Mouse (Mus musculus) myocyte (in vitro differentiated cells): ENCODE results near the gene Efcab5.

ENCODE experiments used
- CEBPB ChIP-seq: IDR thresholded peaks from 2 replicates; pipeline ENCODE4 v1.6.1; 2011; ENCODE audit warnings: mild to moderate bottlenecking, moderate library complexity; ENCODE audit not compliant: poor library complexity, insufficient read depth, severe bottlenecking
- E2F4 ChIP-seq: IDR thresholded peaks from one replicate; pipeline ENCODE4 v1.6.1; 2011; ENCODE audit warnings: mild to moderate bottlenecking, control low read depth, moderate library complexity; ENCODE audit not compliant: insufficient read depth
- MYOD1 ChIP-seq, 3 experiments: IDR thresholded peaks; one replicate each; pipeline ENCODE4 v1.6.1; 2011; ENCODE audit warnings: control low read depth in 2 of 3, low read depth in 2 of 3, mild to moderate bottlenecking in 2 of 3, moderate library complexity in 1 of 3; ENCODE audit not compliant: insufficient read length in 2 of 3, control insufficient read depth in 1 of 3
- MYOG ChIP-seq, 3 experiments: IDR thresholded peaks; one replicate each; pipeline ENCODE4 v1.6.1; 2011; ENCODE audit warnings: control low read depth in 2 of 3, low read depth in 2 of 3, mild to moderate bottlenecking in 2 of 3; ENCODE audit not compliant: insufficient read length in 2 of 3, control insufficient read depth in 1 of 3, insufficient read depth in 1 of 3
- POLR2A ChIP-seq: IDR thresholded peaks from one replicate; pipeline ENCODE4 v1.6.1; 2011; ENCODE audit warnings: low read depth, mild to moderate bottlenecking, control low read depth, moderate library complexity; ENCODE audit not compliant: insufficient read length
- REST ChIP-seq: IDR thresholded peaks from one replicate; pipeline ENCODE4 v1.6.1; 2011; ENCODE audit warnings: mild to moderate bottlenecking, control low read depth, moderate library complexity; ENCODE audit not compliant: insufficient read depth, insufficient read length
- TCF12 ChIP-seq: IDR thresholded peaks from one replicate; pipeline ENCODE4 v1.6.1; 2011; ENCODE audit warnings: mild to moderate bottlenecking, control low read depth; ENCODE audit not compliant: poor library complexity, insufficient read depth, severe bottlenecking
- USF1 ChIP-seq: IDR thresholded peaks from one replicate; pipeline ENCODE4 v1.6.1; 2011; ENCODE audit warnings: low read depth, mild to moderate bottlenecking, control low read depth, moderate library complexity

GRCm38 (mm10) chr11:77145423-77145822, 43.3 kb downstream of the Efcab5 start:
- TF ChIP-seq POLR2A, result no peak
- TF ChIP-seq CEBPB, result no peak
- TF ChIP-seq MYOG (IDR thresholded peaks at IDR 0.05; ENCODE audit: control insufficient read depth in 1 of 3, insufficient read depth in 1 of 3, insufficient read length in 2 of 3, low read depth in 2 of 3), result no peak
- TF ChIP-seq USF1, result no peak
- TF ChIP-seq REST, result no peak
- TF ChIP-seq E2F4, result no peak
- no peak for TF ChIP-seq MYOD1 (IDR thresholded peaks at IDR 0.05; ENCODE audit: control insufficient read depth in 1 of 3, insufficient read length in 2 of 3, low read depth in 2 of 3)
- no peak for TF ChIP-seq TCF12
